8 mouse cellular contexts compared by ENCODE assay signal in genomic region chr7:130977794-130978521, GRCm38 (mm10). TPM values are rescaled to one million over a fixed set of nuclear protein-coding genes. Genes with fewer than 3 reads are reported as not detected.
DNase-seq lines count a peak whose midpoint lies in the region; ATAC-seq lines count a peak whose summit lies in the region.

No protein-coding gene starts in this region.

- H3K27me3 ChIP-seq in midbrain, embryonic 15.5 days (replicated peaks): no peaks in the 10 kb centered on the region

- H3K36me3 ChIP-seq in midbrain, embryonic 15.5 days (replicated peaks): no peaks in the 10 kb centered on the region

- H3K4me1 ChIP-seq in midbrain, embryonic 15.5 days: peaks cover 8% of the 10 kb centered on the region

- no peaks in the 10 kb centered on the region for H3K9me3 ChIP-seq in midbrain, embryonic 15.5 days

- ATAC-seq in midbrain, embryonic 15.5 days (replicated peaks): 0 out of 2 replicates have a peak, but pooled peaks have one; percentile 37

- H3K27ac ChIP-seq in midbrain, embryonic 15.5 days: no peak overlapping the region

- WGBS in midbrain, embryonic 15.5 days: 56% methylated on average over 5 of the region's 5 CpGs

- intact Hi-C loops in left cerebral cortex, postnatal 36 days (cut with DNase I): no loop called here

- no peak overlapping the region for H3K4me3 ChIP-seq in midbrain, embryonic 15.5 days

- DNase-seq in adipocyte (ENCODE audit: low spot score): peak; percentile 63
- DNase-seq in cerebellum, postnatal 14 days: peak; percentile 93 to 94
- peak; percentile 99 for DNase-seq in heart, adult 11 months
- DNase-seq in kidney, adult 8-10 months: peak; percentile 90 to 92
- DNase-seq in left cerebral cortex, postnatal 36 days (ENCODE audit: low spot score in 2 of 2): peak; percentile 40 to 68
- DNase-seq in urinary bladder, postnatal 36 days (ENCODE audit: low spot score in 2 of 2): peak; percentile 77 to 87
- DNase-seq in thymus, postnatal 25 days: no peak

- no peak overlapping the region for H3K9ac ChIP-seq in midbrain, embryonic 15.5 days

- H3K4me2 ChIP-seq in midbrain, embryonic 15.5 days: no peak overlapping the region

RNA-seq across cellular contexts. Expression of gene Htra1, which starts 42.0 kb away (rescaled TPM):
- total RNA-seq in left cerebral cortex, postnatal 36 days (2021): 100 to 1,000 TPM; 228 to 243 TPM
- 15.4 and 18.7 TPM in 2 replicates for polyA plus RNA-seq in midbrain, embryonic 15.5 days (2015; fragmentation: Nextera tagmentation; extraction: Ambion mirVana)

RNA-seq across cellular contexts. Expression of gene Dmbt1, which starts 53.9 kb away (rescaled TPM):
- total RNA-seq in left cerebral cortex, postnatal 36 days (2021): not detected
- polyA plus RNA-seq in midbrain, embryonic 15.5 days (2015; fragmentation: Nextera tagmentation; extraction: Ambion mirVana): 0.15 TPM in 1 of 2 replicates, not detected in the other
